Mouse (Mus musculus) ZHBTc4 (cell line): ENCODE data around the gene Psmc5.
A peak's percentile ranks its signal among the peaks of the same experiment; 100 is the strongest.
"Not testable (repeated sequence)": the region's sequence is repeated elsewhere in the genome, so short reads cannot be mapped to it uniquely, and the experiment has no call there.

Source experiments
- DNase-seq: peaks from one replicate; pipeline ENCODE4 v3.0.0-alpha.2; 2011; ENCODE audit warnings: low read depth, low spot score

The Psmc5 gene

DNA sequence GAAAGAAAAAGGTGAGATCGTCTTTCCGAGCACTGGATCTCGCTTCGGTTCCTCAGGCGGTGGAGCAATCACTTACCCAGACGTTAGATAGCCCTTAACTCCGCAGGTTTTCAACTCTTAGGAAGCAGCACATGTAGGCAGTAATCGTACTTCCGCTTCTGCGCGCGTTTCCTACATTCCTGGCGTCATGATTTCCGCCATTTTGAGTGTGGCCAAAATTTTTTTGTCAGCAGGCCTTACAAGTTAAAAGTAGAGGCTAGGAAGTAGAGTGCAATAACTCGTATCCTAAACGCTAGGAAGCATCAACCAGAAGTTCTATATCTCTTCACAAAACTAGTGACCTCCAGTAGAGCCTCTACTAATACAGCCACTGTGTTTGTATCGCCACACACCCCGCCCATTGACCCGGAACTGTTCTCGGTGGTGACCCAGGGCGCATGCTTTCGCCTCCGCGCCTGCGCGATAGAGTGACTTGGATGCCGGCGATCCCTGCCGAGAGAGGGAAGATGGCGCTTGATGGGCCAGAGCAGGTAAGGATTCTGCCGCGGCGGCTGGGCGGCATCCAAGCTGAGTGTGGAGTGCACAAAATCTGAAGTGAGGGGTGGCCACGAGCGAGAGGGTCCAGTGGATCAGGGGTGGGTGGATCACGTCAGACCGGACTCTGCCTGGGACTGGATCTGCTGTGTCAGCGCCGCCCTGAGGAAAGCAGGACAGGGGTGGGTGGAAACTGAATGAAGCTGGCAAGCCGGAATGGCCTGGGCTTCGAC, at the start of gene Psmc5, which contains the start of gene Ftsj3:
Gene Psmc5 (plus strand): TSS at position 470 of the 767 bp plus-strand sequence.
Gene Ftsj3 (minus strand): TSS at position 395 of the 767 bp plus-strand sequence.
- DNase-seq = peak; percentile 97

DNA sequence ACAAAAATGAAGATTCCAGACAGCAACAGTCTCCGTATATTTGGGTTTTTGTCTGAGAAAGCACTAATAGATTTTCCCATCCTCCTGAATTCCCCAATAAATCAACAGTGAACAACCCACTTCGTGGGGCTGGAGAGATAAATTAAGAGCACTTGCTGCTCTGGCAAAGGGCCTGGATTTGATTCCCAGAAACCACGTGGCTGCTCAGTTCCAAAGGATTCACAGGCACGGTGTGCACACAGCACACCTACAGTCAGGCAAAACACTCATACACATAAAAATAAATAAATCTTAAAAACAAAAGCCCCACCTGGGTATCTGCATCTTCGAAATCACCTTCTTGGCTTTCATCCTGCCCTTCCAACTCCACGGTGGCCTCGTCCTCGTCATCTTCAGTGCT, 43.2 kb upstream of the Psmc5 start:
- DNase-seq = no peak

DNA sequence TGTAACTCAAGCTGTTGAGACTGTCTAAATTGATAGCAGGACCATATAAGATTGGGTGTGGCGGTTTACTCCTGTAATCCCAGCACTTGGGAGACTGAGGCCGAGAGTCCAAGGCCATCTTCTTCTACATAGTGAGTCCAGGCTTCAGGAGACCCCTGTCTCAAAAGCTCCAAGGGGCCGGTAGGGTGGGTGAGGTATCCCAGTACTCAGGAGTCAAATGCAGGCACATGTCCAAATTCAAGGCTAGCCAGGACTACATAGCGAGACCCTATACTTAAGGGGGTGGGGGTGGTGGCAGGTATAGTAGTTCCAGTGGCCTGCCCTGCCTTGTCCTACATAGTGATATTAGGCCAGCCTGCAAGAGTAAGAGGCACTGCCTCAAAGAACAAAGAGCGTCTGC, 41.1 kb upstream of the Psmc5 start:
- no peak for DNase-seq

DNA sequence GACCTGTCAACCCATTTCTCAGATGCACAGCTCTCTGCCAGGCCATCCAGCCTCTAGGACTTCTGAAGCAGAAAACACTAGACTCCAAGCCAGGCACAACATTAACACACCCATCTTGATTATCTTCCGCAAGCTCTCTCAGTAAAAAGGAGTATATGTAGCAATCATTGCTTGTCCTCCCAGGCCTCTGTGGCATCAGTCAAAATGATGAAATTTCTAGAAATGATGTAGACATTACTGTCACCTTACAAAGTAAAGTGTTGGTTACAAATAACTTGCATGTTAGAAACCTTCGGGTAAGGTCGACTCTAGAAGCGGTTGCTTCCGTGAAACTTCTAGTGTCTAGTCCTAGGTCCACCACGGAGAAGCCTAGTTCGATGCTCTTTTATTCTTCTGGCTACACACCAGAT, 40.5 kb upstream of the Psmc5 start:
- no peak for DNase-seq

- DNase-seq = peak; percentile 99
These were observed 39.8 kb upstream of the Psmc5 start, which contains the start of gene Ccdc47 for GRCm38 (mm10) chr11:106215927-106216729. Gene Ccdc47 (minus strand): TSS chr11:106216344.

GRCm38 (mm10) chr11:106216730-106217490, 39.0 kb upstream of the Psmc5 start, which contains the start of gene Ddx42:
Gene Ddx42 (plus strand): TSS chr11:106216926.
- peak; percentile 98 for DNase-seq

- DNase-seq = no peak
These were observed 35.4 kb upstream of the Psmc5 start for GRCm38 (mm10) chr11:106220603-106221002.

DNA sequence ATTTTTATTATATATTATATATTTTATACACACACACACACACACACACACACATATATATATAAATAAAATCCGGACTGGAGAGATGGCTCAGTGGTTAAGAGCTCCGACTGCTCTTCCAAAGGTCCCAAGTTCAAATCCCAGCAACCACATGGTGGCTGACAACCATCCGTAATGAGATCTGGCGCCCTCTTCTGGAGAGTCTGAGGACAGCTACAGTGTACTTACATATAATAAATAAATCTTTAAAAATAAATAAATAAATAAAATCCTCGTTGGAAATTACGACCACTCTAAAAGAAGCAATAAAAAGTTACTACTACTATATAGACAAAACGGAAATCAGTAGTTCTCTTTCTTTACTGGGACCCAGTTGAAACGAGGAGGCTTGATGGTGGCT, 22.0 kb upstream of the Psmc5 start:
- not testable (repeated sequence) for DNase-seq

- peak; percentile 73 for DNase-seq
These were observed 9.1 kb upstream of the Psmc5 start for GRCm38 (mm10) chr11:106246834-106247233.

GRCm38 (mm10) chr11:106249326-106249725, 6.6 kb upstream of the Psmc5 start:
- DNase-seq = no peak

- DNase-seq = no peak
These were observed 1.2 kb upstream of the Psmc5 start for GRCm38 (mm10) chr11:106254767-106255166.

GRCm38 (mm10) chr11:106255174-106255573, 780 bp upstream of the Psmc5 start:
- no peak for DNase-seq

DNA sequence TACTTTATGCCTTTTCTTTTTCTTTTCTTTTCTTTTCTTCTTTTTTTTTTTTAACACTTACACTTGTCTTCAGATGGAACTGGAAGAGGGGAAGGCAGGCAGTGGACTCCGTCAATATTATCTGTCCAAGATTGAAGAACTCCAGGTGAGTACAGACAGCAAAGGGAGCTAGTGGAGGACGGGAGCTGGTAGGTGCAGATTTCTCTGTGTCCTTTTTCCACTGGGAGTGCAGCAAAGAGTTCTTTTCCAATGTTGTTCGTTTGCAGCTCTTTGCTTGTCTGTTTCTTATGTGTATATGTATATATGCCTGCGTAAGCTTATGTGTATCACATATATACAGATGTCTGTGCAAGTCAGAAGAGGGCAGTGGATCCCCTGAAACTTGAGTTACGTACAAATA, 821 bp downstream of the Psmc5 start:
- DNase-seq = no peak

DNA sequence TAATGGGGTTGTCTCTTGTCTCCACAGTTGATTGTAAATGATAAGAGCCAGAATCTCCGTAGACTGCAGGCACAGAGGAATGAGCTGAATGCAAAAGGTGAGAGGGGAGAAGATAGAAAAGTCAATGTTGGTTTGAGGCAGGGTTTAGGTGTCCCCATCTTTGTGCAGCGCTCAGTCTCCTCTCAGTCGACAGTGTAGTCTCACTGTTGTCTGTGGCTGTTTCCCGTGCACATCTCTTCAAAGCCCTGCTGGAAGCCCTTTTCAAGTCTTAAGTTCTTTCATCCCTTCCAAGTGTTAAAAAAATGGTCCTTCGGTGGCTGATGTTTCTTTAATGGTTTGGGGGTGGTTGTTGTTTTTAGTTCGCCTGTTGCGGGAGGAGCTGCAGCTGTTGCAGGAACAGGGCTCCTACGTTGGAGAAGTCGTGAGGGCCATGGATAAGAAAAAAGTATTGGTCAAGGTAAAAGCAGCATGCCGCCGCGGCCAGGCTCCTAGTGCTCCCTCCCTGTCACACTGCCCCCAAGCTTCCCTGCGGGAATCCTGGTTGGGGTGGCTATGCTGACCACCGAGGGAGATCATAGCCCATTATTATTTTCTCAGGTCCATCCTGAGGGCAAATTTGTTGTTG, 5.0 kb downstream of the Psmc5 start:
- no peak for DNase-seq

DNA sequence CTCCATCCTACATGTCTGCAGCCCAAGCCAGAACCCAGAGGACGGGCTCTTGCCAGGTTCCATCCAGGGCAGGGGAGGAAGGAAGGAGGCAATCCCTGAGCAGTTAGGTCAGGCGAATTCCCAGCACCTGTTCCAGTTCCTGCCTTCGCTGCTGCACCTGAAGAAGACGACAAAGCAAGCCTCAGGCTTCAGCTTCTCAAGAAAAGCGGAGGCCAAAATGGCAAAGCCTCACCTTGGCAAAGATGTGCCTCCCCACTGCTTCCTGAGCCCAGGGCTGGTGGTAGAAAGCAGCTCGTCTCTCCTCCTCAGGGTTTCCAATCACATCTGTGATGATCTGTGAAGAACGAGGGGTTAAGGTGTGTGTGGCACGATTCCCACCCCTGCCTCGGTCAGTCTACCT, 8.0 kb downstream of the Psmc5 start:
- no peak for DNase-seq

GRCm38 (mm10) chr11:106264988-106265387, 9.0 kb downstream of the Psmc5 start:
- no peak for DNase-seq

DNA sequence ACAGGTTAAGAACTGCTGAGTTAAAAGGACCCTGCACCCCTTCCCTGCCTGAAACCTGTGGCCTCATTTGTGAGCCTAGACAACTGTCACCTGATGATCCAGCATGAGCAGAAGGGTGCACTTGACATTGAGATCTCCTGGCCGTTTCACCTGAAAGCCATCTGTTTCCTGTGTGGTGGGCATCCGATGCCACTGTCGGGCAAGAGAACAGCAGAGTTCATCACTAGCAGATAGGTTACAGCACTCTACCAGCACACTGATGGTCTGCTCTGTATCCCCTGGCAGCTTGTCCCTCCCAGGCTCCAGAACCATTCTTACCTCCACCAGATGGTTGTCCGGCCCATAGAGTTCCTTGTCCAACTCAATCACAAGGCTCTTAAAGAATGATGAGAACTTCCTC, 9.6 kb downstream of the Psmc5 start:
- no peak for DNase-seq

DNA sequence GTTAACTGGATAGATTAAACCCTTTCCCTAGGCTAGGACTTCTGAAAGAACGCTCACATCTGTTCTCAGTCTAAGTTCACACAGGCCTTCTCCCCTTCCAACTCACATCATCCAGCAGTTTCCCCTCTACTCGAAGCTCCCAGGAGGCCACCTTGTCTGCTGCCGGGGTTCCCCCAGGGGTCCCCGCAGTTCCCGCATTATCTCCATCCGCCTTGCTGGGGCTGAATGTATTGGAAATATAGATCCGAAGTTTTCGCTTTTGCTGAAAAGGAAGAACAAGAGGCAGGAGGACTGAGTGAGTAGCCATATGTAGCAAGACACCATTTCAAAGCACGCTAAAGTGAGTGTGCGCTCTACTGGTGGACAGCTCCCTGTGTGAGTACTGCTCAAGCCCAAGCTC, 10.5 kb downstream of the Psmc5 start:
- DNase-seq = no peak

DNA sequence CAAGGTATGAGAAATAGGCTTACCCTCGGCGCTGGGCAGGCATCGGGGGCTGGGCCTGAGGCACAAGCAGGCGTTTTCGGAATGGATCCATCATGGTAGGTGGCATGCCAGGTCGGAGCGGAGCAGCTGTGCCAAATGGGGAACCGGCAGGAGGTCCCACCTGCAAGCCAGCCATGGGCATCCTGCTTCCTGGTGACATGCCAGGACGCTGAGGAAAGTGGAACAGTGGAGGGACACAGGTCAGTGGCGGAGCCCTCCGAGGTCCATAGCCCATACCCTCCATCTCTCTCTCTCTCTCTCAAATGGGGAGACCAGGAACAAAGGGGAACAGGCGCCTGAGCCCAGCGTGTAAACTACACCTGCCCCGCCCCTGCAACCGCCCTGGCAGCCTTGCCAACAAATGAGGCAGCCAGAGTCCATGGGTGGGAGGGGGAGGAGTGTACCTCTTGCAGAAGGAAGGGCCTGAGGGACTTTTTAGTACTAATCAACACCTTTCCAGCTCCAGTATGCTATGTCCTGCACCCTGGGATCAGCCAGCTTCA, 11.4 kb downstream of the Psmc5 start:
- DNase-seq = no peak

GRCm38 (mm10) chr11:106267871-106268270, 11.9 kb downstream of the Psmc5 start:
- no peak for DNase-seq
